Mouse (Mus musculus): Measurements from ENCODE around the gene Tmem202. TPM values are rescaled to one million over a fixed set of nuclear protein-coding genes. Genes with fewer than 3 reads are reported as not detected.

Tmem202 gene
- total RNA-seq, 2 experiments from 2014 or later = 3.0 to 3.6 TPM

- DNase-seq (ENCODE audit: low spot score in 2 of 2) = no peak
Measured at GRCm38 (mm10) chr9:59533889-59534288, 5.8 kb downstream of the Tmem202 start.

DNA sequence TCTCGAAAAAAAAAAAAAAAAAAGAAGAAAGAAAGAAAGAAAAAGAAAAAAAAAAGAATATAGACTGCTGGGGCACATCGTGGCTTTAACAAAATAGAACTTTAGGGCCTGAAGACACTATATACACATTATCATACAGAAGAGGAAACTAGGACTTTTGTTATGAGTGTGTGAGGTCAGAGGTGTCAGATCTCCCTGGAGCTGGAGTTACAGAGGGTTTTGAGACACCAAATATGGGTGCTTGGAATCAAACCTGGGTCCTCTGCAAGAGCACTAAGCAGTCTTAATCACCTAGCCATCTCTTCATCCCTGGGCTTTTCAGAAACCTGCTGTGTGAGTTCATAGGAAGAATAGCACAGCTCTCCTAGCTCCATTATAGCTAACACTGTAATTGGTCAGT lies 6.2 kb downstream of the Tmem202 start:
- DNase-seq (ENCODE audit: low spot score in 2 of 2) = no peak

DNA sequence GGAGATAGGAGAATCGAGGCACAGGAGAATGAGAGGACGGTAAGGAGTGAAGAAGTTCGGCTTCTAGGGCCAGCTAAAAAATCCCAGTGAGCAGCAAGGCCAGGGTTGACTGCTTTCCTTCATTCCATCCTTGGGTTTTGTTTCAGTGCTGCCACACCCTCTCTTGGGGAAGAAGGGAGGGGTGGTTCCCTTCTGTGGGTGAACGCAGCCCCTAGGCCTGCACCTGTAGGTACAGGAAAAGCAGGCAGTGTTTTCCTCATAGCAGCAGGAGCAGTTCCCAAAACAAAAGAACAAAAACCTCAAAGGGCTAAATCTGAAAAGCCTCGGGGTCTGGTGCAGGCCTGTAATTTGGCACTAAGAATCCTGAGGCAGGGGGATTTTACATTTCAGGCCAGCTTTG lies 8.0 kb downstream of the Tmem202 start:
- DNase-seq (ENCODE audit: low spot score in 2 of 2) = no peak

- DNase-seq (ENCODE audit: low spot score in 2 of 2) = no peak
Measured at GRCm38 (mm10) chr9:59528274-59528673, 11.4 kb downstream of the Tmem202 start.

- no peak for DNase-seq (ENCODE audit: low spot score in 2 of 2)
Measured at GRCm38 (mm10) chr9:59527580-59527979, 12.1 kb downstream of the Tmem202 start.

DNA sequence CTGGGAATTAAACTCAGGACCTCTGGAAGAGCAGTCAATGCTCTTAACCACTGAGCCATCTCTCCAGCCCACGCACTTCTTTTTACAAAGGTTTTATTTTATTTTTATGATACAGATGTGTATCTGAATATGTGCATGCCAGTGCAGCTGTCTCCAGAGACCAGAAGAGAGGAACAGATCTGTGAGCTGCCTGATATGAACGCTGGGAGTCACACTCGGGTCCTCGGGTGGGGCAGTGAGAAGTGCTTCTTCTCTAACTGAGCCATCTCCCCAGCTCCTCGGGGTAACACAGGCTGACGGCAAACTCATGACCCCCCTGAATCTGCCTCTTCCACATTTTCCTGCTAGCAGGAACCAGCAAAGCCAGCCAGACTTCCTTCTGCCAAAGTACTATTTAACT lies 12.9 kb downstream of the Tmem202 start:
- DNase-seq (ENCODE audit: low spot score in 2 of 2) = no peak

- DNase-seq (ENCODE audit: low spot score in 2 of 2) = no peak
Measured at GRCm38 (mm10) chr9:59522906-59523305, 16.7 kb downstream of the Tmem202 start.

DNA sequence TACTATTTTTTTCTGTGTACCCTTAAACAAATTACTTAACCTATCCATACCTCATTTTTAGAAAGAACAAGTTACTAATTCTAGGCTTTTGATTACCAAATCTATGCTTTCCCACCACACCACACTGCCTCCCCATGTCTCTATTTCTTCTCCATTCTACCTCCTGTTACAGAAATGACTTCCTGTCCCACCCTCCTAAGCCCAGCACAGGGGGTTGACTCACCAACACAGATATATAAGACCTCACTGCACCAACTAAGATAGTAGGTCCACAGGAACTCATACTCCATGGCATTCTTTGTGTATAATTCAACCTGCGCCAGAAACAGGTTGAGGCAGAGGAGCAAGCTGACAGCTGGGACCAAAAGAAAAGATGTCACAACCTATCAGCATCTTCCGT lies 20.3 kb downstream of the Tmem202 start:
- no peak for DNase-seq (ENCODE audit: low spot score in 2 of 2)

DNA sequence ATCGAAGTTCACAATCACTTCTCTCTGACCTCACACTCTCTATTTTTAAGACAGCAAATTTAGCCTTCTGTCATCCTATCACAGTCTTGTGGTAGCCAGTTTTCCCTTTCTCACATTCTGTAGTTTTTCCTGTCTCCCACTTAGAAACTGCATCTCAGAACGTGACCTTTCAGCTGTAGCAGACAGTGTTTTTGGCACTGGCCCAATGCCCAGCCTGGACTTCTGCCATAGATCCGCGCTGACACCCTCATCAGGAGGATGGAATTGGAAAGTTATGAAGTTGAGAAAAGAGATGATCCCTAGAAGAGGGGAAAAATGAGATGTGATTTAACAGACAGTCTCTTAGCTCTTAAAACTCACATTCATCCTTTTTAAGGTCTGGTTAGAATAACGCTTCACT lies 20.7 kb downstream of the Tmem202 start:
- DNase-seq (ENCODE audit: low spot score in 2 of 2) = no peak

GRCm38 (mm10) chr9:59517127-59517526 lies 22.5 kb downstream of the Tmem202 start:
- no peak for DNase-seq (ENCODE audit: low spot score in 2 of 2)

DNA sequence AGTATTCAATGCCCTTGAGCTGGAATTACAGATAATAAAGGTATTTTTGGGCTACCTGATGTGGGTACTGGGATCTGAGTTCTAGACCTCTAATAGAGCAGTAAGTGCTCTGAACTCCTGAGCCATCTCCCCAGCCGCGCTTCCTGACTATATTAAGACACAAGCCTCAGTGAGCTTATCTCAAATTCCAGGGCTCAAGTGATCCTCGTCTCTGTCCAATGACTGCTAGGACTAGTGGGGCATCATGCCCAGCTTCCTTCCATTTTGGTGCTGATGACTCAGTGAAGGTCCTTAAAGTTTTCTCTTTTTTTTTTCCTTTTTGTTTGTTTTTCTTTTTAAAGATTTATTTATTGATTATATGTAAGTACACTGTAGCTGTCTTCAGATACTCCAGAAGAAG lies 24.6 kb downstream of the Tmem202 start:
- DNase-seq (ENCODE audit: low spot score in 2 of 2) = no peak

GRCm38 (mm10) chr9:59512381-59512780 lies 27.3 kb downstream of the Tmem202 start:
- DNase-seq (ENCODE audit: low spot score in 2 of 2) = no peak

GRCm38 (mm10) chr9:59508146-59508545 lies 31.5 kb downstream of the Tmem202 start:
- DNase-seq (ENCODE audit: low spot score in 2 of 2) = no peak

- no peak for DNase-seq (ENCODE audit: low spot score in 2 of 2)
Measured at GRCm38 (mm10) chr9:59487331-59487730, 52.3 kb downstream of the Tmem202 start.

DNA sequence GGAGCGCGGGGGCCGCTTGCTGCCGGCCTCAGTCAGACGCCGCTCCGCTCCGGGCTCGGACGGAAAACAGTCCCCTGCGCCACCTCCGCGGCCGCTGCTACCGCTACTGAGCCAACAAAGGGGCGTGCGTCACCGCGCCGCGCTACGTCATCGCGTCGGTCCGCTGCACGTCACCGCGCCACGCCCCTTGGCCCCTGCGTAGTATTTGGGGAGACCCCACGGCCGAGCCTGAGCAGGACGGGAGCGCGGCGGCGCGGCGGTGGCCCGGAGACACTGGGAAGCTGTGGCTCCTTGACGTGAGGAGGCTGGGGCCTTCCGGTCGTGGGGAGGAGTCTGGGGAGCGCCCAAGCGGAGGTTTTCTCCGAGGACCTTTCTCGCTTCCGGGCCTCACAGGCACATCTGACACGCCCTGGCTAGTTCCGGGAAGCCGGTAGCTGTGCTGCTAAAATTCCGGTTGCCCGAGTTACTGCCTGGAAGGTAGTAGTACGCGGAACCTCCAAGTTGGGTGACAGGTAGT lies 53.0 kb downstream of the Tmem202 start, which contains the start of gene Arih1:
Arih1 (minus strand) TSS at position 70 of the 517 bp plus-strand sequence.
- DNase-seq (ENCODE audit: low spot score in 2 of 2) = peak; percentile 98 to 99

GRCm38 (mm10) chr9:59486076-59486518 lies 53.5 kb downstream of the Tmem202 start:
- DNase-seq (ENCODE audit: low spot score in 2 of 2) = no peak

DNA sequence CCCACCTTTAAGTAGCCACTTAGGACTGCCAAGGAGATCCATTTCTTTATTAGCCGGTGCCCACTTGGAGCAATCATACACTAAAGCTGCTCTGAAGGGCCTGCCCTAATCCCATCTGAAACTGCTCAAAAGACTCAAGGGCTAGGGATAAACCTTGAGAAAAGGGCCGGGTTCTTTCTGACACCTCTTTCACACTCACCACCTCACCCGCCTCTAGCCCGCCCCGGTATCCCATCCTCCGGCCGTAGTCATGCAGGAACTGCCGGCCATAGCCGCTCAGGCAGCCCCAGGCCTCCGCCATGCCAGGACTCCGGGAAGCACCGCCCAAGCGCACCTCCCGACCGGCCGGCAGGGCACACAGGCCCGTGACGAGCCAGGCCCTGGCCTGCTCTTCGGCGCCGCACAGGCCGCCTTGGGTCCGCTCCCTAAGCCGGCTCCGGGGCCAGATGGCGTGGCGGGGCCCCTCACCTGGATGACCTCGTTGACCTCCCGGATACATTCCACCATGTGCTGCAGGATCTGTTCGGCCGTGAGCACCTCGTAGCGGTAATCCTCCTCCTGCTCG lies 54.1 kb downstream of the Tmem202 start:
- DNase-seq (ENCODE audit: low spot score in 2 of 2) = peak; percentile 31 to 35

DNA sequence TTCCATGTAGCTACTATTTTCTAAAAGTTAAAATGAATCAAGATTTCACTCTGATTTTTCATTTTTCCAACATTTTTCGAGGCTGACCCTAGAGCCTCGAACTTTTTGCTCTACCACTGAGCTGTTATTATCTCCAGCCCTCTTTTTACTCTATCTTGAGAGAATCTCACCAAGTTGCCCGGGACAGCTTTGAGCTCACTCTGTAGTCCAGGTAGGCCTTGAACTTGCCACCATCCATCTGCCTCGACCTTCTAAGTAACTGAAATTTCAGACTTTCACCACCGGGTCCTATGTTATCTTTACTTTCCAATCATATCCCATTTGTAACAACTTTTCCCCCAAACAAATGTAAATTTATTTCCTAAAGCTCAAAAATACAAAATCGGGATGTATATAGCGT lies 54.9 kb downstream of the Tmem202 start:
- no peak for DNase-seq (ENCODE audit: low spot score in 2 of 2)

- DNase-seq (ENCODE audit: low spot score in 2 of 2) = no peak
Measured at GRCm38 (mm10) chr9:59482419-59482818, 57.2 kb downstream of the Tmem202 start.

- DNase-seq (ENCODE audit: low spot score in 2 of 2) = no peak
Measured at GRCm38 (mm10) chr9:59476617-59477016, 63.0 kb downstream of the Tmem202 start.

- no peak for DNase-seq (ENCODE audit: low spot score in 2 of 2)
Measured at GRCm38 (mm10) chr9:59474838-59475237, 64.8 kb downstream of the Tmem202 start.

- no peak for DNase-seq (ENCODE audit: low spot score in 2 of 2)
Measured at GRCm38 (mm10) chr9:59473171-59473570, 66.5 kb downstream of the Tmem202 start.

GRCm38 (mm10) chr9:59469446-59469845 lies 70.2 kb downstream of the Tmem202 start:
- DNase-seq (ENCODE audit: low spot score in 2 of 2) = no peak
